Mouse (Mus musculus): ENCODE results near the gene Ucp1.
"Not testable (repeated sequence)": the region's sequence is repeated elsewhere in the genome, so short reads cannot be mapped to it uniquely, and the experiment has no call there.

Ucp1 gene

GRCm38 (mm10) chr8:83290176-83290575, at the start of gene Ucp1:
Ucp1 (plus strand) TSS chr8:83290352.
- DNase-seq (ENCODE audit: low read depth): no peak

GRCm38 (mm10) chr8:83244151-83244550, 46.0 kb upstream of the Ucp1 start:
- DNase-seq (ENCODE audit: low read depth): no peak

- DNase-seq (ENCODE audit: low read depth): no peak
Measured at GRCm38 (mm10) chr8:83250858-83251257, 39.3 kb upstream of the Ucp1 start.

GRCm38 (mm10) chr8:83251362-83252246, 38.5 kb upstream of the Ucp1 start:
- peak; percentile 4 for DNase-seq (ENCODE audit: low read depth)

- DNase-seq (ENCODE audit: low read depth): no peak
Measured at GRCm38 (mm10) chr8:83252791-83253190, 37.4 kb upstream of the Ucp1 start.

- no peak for DNase-seq (ENCODE audit: low read depth)
Measured at GRCm38 (mm10) chr8:83257631-83258030, 32.5 kb upstream of the Ucp1 start.

GRCm38 (mm10) chr8:83260418-83261215, 29.5 kb upstream of the Ucp1 start:
- DNase-seq (ENCODE audit: low read depth): peak; percentile 74

GRCm38 (mm10) chr8:83271172-83271571, 19.0 kb upstream of the Ucp1 start:
- no peak for DNase-seq (ENCODE audit: low read depth)

- no peak for DNase-seq (ENCODE audit: low read depth)
Measured at GRCm38 (mm10) chr8:83272464-83272863, 17.7 kb upstream of the Ucp1 start.

GRCm38 (mm10) chr8:83274470-83274869, 15.7 kb upstream of the Ucp1 start:
- DNase-seq (ENCODE audit: low read depth): no peak

- no peak for DNase-seq (ENCODE audit: low read depth)
Measured at GRCm38 (mm10) chr8:83278431-83278830, 11.7 kb upstream of the Ucp1 start.

GRCm38 (mm10) chr8:83285391-83285790, 4.8 kb upstream of the Ucp1 start:
- DNase-seq (ENCODE audit: low read depth): no peak

- DNase-seq (ENCODE audit: low read depth): no peak
Measured at GRCm38 (mm10) chr8:83297375-83297774, 7.2 kb downstream of the Ucp1 start.

- DNase-seq (ENCODE audit: low read depth): peak; percentile 39
Measured at GRCm38 (mm10) chr8:83300135-83300534, 10.0 kb downstream of the Ucp1 start.

- no peak for DNase-seq (ENCODE audit: low read depth)
Measured at GRCm38 (mm10) chr8:83304946-83305345, 14.8 kb downstream of the Ucp1 start.

- no peak for DNase-seq (ENCODE audit: low read depth)
Measured at GRCm38 (mm10) chr8:83309836-83310235, 19.7 kb downstream of the Ucp1 start.

GRCm38 (mm10) chr8:83315084-83315483, 24.9 kb downstream of the Ucp1 start:
- not testable (repeated sequence) for DNase-seq (ENCODE audit: low read depth)

- DNase-seq (ENCODE audit: low read depth): no peak
Measured at GRCm38 (mm10) chr8:83315691-83316090, 25.5 kb downstream of the Ucp1 start.

GRCm38 (mm10) chr8:83320543-83320942, 30.4 kb downstream of the Ucp1 start:
- no peak for DNase-seq (ENCODE audit: low read depth)

- DNase-seq (ENCODE audit: low read depth): no peak
Measured at GRCm38 (mm10) chr8:83322374-83322773, 32.2 kb downstream of the Ucp1 start.

- DNase-seq (ENCODE audit: low read depth): no peak
Measured at GRCm38 (mm10) chr8:83323056-83323455, 32.9 kb downstream of the Ucp1 start.

- no peak for DNase-seq (ENCODE audit: low read depth)
Measured at GRCm38 (mm10) chr8:83327889-83328288, 37.7 kb downstream of the Ucp1 start.

- no peak for DNase-seq (ENCODE audit: low read depth)
Measured at GRCm38 (mm10) chr8:83331567-83331898, 41.4 kb downstream of the Ucp1 start.

All from induced T-regulatory cell, adult 2 months (primary cell).